Mouse (Mus musculus) lung, embryonic 16.5 days (tissue): ENCODE measurements around the gene Harbi1. TPM values are rescaled to one million over a fixed set of nuclear protein-coding genes. Genes with fewer than 3 reads are reported as not detected.
A peak's percentile ranks its signal among the peaks of the same experiment; 100 is the strongest.

ENCODE experiments used
- ATAC-seq: fragments of 200-750 bp; cut with Nextera tagmentation; 2 replicates; pipeline ENCODE4 v1.8.0; 2017; ENCODE audit warnings: low read depth, mild to moderate bottlenecking, moderate library complexity
- H3K27ac ChIP-seq: fragments of 300-500 bp; sonication (generic); 2 replicates; pipeline ENCODE4 v1.5.1; 2014; ENCODE audit warnings: mild to moderate bottlenecking, control low read depth, low read length
- H3K27me3 ChIP-seq: fragments of 300-500 bp; sonication (generic); 2 replicates; pipeline ENCODE4 v1.6.1; 2014; ENCODE audit warnings: low read depth, low read length, mixed read lengths; ENCODE audit not compliant: control insufficient read depth, insufficient read depth
- H3K36me3 ChIP-seq: fragments of 300-500 bp; sonication (generic); 2 replicates; pipeline ENCODE4 v1.6.1; 2014; ENCODE audit warnings: low read length; ENCODE audit not compliant: control insufficient read depth, insufficient read depth
- H3K4me1 ChIP-seq: fragments of 300-500 bp; sonication (generic); replicated peaks from 2 replicates; pipeline ENCODE4 v1.6.1; 2014; ENCODE audit warnings: low read length, mixed read lengths; ENCODE audit not compliant: control insufficient read depth, insufficient read depth
- H3K4me2 ChIP-seq: fragments of 300-500 bp; sonication (generic); 2 replicates; pipeline ENCODE4 v1.6.1; 2014; ENCODE audit warnings: low read depth, low read length, control low read depth
- H3K4me3 ChIP-seq: fragments of 300-500 bp; sonication (generic); 2 replicates; pipeline ENCODE4 v1.5.1; 2014; ENCODE audit warnings: mild to moderate bottlenecking, low read length, control low read depth
- H3K9ac ChIP-seq: fragments of 300-500 bp; sonication (generic); 2 replicates; pipeline ENCODE4 v1.6.1; 2014; ENCODE audit warnings: low read length, control low read depth
- H3K9me3 ChIP-seq: fragments of 300-500 bp; sonication (generic); 2 replicates; pipeline ENCODE4 v1.6.1; 2016; ENCODE audit warnings: low read length; ENCODE audit not compliant: control insufficient read depth
- WGBS: fragments of 180-500 bp; shearing (Covaris S2); extraction: QIAGEN DNeasy Blood & Tissue Kit; methylation state at CpG from one replicate; pipeline ENCODE4 v1.1.7; 2014; 5-methylcytosine and 5-hydroxymethylcytosine counted together
- polyA plus RNA-seq: library from polyadenylated mRNA; unstranded; fragments of >200 nt; fragmentation: Nextera tagmentation; extraction: Ambion mirVana; gene quantifications from 2 replicates; pipeline ENCODE4 v1.2.1, GENCODE M21; 2015

Gene Harbi1
- polyA plus RNA-seq = 16.4 and 19.7 TPM in 2 replicates

DNA sequence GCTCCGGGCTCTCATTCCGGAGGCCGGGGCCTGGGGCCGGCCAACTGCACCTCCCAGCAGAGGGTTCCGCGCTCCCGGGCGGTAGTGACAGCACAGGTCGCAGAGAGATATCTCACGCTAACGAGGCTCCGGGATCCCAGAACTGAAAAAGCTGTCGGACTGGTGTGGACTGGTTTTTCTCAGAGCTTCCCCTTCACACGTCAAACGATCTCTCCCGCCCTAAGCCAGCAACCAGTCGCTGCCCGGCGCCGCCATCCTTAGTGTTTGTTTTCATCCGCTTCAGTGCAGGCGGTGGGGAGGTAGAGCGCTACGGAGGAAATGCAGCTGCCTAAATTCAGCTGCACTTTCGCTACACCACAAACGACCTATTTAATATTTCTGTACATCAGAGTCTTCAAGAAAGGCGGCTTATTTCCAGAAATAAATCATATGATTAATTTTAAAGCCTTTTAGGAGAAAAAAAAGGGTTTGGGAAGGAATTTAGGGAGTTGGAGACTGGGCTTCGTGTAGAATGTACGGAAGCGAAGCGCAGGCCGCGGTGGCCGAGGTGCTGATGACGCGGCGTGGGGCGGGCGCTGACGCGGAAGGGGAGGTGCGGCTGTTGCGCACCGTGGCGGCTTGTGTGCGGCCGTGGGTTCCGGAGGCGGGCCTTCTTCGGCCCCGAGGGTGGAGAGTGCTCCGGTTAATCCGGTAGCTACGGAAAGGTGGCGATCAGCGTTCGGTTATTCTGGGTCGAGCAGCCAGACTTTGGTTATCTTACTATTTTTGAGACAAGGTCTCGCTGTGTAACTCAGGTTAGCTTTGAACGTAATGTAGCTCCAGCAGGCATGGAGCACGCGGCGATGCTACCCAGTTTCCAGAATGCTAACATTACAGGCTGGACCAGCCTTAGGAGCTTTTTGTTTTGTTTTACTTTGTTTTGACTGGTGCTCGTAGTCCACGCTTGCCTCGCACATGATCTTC, at the start of gene Harbi1, which contains the start of gene Atg13:
Gene Harbi1, plus strand, starts transcription at position 581 of the 963 bp plus-strand sequence.
Gene Atg13, minus strand, starts transcription at position 305 of the 963 bp plus-strand sequence.
- H3K9ac ChIP-seq = peak within 1 kb of the TSS; percentile 85
- peak within 1 kb of the TSS; percentile 99 for H3K4me3 ChIP-seq
- peaks cover 6% of the 10 kb centered on the region for H3K4me1 ChIP-seq
- no peaks in the 10 kb centered on the region for H3K9me3 ChIP-seq
- ATAC-seq = peak; percentile 100
- H3K27me3 ChIP-seq = no peaks in the 10 kb centered on the region
- H3K27ac ChIP-seq = peak within 1 kb of the TSS; percentile 79
- H3K4me2 ChIP-seq = peak within 1 kb of the TSS; percentile 58
- no peaks in the 10 kb centered on the region for H3K36me3 ChIP-seq
- WGBS = under 1% methylated on average over 66 of the region's 66 CpGs

DNA sequence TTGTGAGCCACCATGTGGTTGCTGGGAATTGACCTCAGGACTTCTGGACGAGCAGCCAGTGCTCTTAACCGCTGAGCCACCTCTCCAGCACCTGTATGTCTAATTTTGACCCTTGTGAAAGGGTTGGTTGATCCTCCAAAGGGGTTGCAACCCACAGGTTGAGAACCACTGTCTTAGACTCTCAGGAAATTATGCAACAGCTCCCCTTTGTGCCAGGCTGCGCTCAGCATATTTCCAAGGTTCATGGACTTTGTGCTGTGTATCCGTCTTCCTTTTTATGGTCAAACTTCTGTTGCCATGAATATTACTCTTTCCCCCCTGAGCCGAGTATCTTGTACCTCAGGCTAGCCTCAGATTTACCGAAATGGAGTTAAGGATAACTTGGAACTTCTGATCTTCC, 49.7 kb upstream of the Harbi1 start:
- no peaks in the 10 kb centered on the region for H3K27me3 ChIP-seq
- 88% methylated on average over 6 of the region's 6 CpGs for WGBS
- H3K27ac ChIP-seq = no peak overlapping the region

DNA sequence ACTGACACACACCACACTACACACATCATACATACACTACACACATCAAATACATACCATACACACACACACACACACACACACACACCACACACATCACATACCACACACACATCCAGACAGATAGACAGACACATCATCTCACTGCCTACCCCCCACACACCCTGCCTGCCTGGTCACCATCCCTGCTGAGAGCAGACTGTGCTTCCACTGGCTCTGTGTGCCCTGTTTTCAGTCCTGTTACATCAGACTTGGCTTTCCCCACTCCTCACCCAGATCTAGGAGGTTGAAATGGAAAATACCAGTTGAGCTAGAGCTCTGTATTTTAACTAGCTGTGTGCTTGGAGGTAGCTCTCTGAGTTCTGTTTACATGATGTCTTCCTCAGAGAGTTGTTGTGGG, 45.9 kb upstream of the Harbi1 start:
- Histone ChIP-seq H3K4me3 (no peak overlapping the region), H3K36me3 (peaks cover 58% of the 10 kb centered on the region), H3K9me3 (no peaks in the 10 kb centered on the region), H3K9ac (no peak overlapping the region), H3K27me3 (no peaks in the 10 kb centered on the region), H3K4me2 (no peak overlapping the region), H3K4me1 (no peaks in the 10 kb centered on the region), H3K27ac (no peak overlapping the region)
- no peak for ATAC-seq

More for the DNA sequence above, 49.7 kb upstream of the Harbi1 start:
- H3K4me1 ChIP-seq = peaks cover 7% of the 10 kb centered on the region
- ATAC-seq = no peak
- H3K9ac ChIP-seq = no peak overlapping the region
- H3K9me3 ChIP-seq = no peaks in the 10 kb centered on the region
- H3K4me3 ChIP-seq = no peak overlapping the region
- H3K36me3 ChIP-seq = peaks cover 49% of the 10 kb centered on the region
- H3K4me2 ChIP-seq = no peak overlapping the region

DNA sequence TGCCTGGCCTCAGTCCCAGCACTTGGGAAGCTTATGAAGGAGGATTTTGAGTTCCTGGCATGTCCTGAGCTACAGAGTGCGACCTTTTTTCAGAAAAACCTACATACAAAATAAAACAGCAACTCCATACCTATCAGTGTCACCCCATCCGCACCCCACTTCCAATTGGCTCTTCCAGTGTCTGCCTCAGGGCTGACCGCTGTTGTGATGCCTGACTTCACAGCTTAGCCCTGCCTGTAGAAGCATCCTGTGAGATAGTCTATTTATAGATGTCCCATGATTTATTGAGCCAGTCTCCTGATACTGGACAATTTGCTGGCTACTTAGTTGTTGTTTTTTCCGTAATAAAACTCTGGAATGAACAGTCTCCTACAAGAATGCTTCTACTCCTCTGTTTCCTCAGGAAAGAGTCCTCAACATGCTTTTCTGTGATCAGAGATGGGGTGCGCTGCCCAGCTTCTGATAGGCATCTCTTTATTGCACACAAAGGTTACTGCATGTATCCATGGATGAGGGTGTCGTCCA, 44.2 kb upstream of the Harbi1 start:
- ATAC-seq = no peak
- no peak overlapping the region for H3K9ac ChIP-seq
- WGBS = 90% methylated on average over 6 of the region's 6 CpGs
- peaks cover 68% of the 10 kb centered on the region for H3K36me3 ChIP-seq
- H3K27ac ChIP-seq = no peak overlapping the region
- no peak overlapping the region for H3K4me2 ChIP-seq
- no peak overlapping the region for H3K4me3 ChIP-seq
- no peaks in the 10 kb centered on the region for H3K9me3 ChIP-seq
- no peaks in the 10 kb centered on the region for H3K27me3 ChIP-seq
- no peaks in the 10 kb centered on the region for H3K4me1 ChIP-seq

- H3K9me3 ChIP-seq = no peaks in the 10 kb centered on the region
- no peak overlapping the region for H3K27ac ChIP-seq
- peaks cover 60% of the 10 kb centered on the region for H3K36me3 ChIP-seq
- H3K4me3 ChIP-seq = no peak overlapping the region
- WGBS = 57% methylated on average over 2 of the region's 2 CpGs
- H3K4me1 ChIP-seq = no peaks in the 10 kb centered on the region
- no peaks in the 10 kb centered on the region for H3K27me3 ChIP-seq
- no peak for ATAC-seq
- H3K4me2 ChIP-seq = no peak overlapping the region
- H3K9ac ChIP-seq = no peak overlapping the region
Observed at GRCm38 (mm10) chr2:91667747-91668146, 42.9 kb upstream of the Harbi1 start.

GRCm38 (mm10) chr2:91669326-91669725, 41.3 kb upstream of the Harbi1 start:
- no peak overlapping the region for H3K4me2 ChIP-seq
- ATAC-seq = no peak
- H3K4me1 ChIP-seq = no peaks in the 10 kb centered on the region
- WGBS = 90% methylated on average over 8 of the region's 8 CpGs
- no peaks in the 10 kb centered on the region for H3K9me3 ChIP-seq
- no peak overlapping the region for H3K4me3 ChIP-seq
- no peak overlapping the region for H3K27ac ChIP-seq
- H3K36me3 ChIP-seq = peaks cover 49% of the 10 kb centered on the region
- no peaks in the 10 kb centered on the region for H3K27me3 ChIP-seq
- H3K9ac ChIP-seq = no peak overlapping the region

DNA sequence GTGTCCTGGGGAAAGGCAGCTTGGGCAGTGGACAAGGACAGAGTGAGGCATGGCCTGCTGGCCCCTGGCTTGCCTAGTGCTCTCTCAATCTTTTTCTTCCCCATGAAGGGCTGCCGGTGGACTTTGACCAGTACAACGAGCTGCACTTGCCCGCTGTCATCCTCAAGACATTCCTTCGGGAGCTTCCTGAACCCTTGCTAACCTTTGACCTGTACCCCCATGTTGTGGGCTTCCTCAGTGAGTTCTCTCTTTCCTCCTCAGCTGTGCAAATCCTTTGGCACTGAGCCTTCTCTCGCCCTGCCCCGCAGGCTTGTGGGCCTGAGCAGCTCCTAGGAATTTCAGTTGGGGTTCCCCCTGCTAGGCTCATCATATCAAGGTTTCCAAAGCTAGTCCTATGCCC, 40.6 kb upstream of the Harbi1 start:
- peaks cover 44% of the 10 kb centered on the region for H3K36me3 ChIP-seq
- WGBS = 91% methylated on average over 6 of the region's 6 CpGs
- no peak for ATAC-seq
- H3K4me2 ChIP-seq = no peak overlapping the region
- H3K9ac ChIP-seq = no peak overlapping the region
- H3K4me3 ChIP-seq = no peak overlapping the region
- no peaks in the 10 kb centered on the region for H3K4me1 ChIP-seq
- H3K9me3 ChIP-seq = no peaks in the 10 kb centered on the region
- no peak overlapping the region for H3K27ac ChIP-seq
- H3K27me3 ChIP-seq = no peaks in the 10 kb centered on the region

DNA sequence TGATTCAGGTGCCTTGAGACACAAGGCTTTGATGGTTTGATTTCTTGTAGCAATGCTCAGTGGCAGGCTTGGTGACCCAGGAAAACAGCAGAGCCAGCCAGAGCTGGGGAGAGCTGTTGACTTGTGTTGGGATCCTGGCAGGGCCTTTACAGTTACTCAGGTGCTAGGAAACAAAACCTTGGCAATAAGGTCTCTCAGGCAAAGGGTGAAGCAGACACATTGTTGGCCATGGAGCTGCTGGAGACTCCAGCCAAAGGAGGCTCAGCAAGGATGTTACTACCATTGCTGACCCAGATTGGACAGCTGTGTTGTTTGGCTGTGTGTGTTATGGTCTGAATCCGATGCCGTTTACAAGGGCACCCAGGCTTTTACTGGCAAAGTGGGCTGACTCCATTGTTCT, 37.1 kb upstream of the Harbi1 start:
- Histone ChIP-seq H3K27ac (no peak overlapping the region), H3K36me3 (peaks cover 39% of the 10 kb centered on the region), H3K27me3 (no peaks in the 10 kb centered on the region), H3K9ac (no peak overlapping the region), H3K4me2 (no peak overlapping the region), H3K9me3 (no peaks in the 10 kb centered on the region), H3K4me1 (no peaks in the 10 kb centered on the region), H3K4me3 (no peak overlapping the region)
- WGBS = 92% methylated on average over 2 of the region's 2 CpGs
- no peak for ATAC-seq

DNA sequence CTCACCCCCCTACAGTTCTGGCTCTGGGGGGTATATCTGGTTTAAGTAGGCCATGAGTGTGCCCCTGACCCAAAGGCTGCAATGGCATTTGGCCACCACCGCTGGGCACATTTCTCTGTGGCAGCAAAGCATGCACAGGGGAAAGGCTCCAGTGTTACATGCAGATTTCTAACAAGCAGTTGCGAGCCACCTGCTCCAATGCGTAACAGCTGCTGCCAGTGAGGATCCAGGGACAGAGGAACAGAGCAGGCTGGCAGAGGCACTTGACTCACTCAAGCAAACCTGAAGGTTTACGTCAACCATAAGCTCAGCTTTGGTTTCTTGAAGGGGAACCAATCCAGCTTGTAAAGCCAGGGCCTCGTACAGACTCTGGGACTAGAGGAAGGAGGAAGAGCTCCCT, 35.8 kb upstream of the Harbi1 start:
- Histone ChIP-seq H3K9ac (no peak overlapping the region), H3K4me2 (no peak overlapping the region), H3K27ac (no peak overlapping the region), H3K4me1 (no peaks in the 10 kb centered on the region), H3K27me3 (no peaks in the 10 kb centered on the region), H3K9me3 (no peaks in the 10 kb centered on the region), H3K36me3 (peaks cover 30% of the 10 kb centered on the region), H3K4me3 (no peak overlapping the region)
- no peak for ATAC-seq
- 86% methylated on average over 5 of the region's 5 CpGs for WGBS
